Mouse (Mus musculus) intestine, embryonic 16.5 days (tissue): ENCODE data around the gene Homer3. TPM values are rescaled to one million over a fixed set of nuclear protein-coding genes. Genes with fewer than 3 reads are reported as not detected.

Source experiments
- ATAC-seq: fragments of 200-750 bp; cut with Nextera tagmentation; 2 replicates; pipeline ENCODE4 v1.8.0; 2017; ENCODE audit warnings: moderate TSS enrichment, moderate library complexity
- H3K27ac ChIP-seq: fragments of 300-500 bp; sonication (generic); 2 replicates; pipeline ENCODE4 v1.5.1; 2014; ENCODE audit warnings: mild to moderate bottlenecking, low read length
- H3K27me3 ChIP-seq: fragments of 300-500 bp; sonication (generic); replicated peaks from 2 replicates; pipeline ENCODE4 v1.6.1; 2014; ENCODE audit warnings: low read length, control low read depth, mixed read lengths; ENCODE audit not compliant: control insufficient read depth, insufficient read depth
- H3K36me3 ChIP-seq: fragments of 300-500 bp; sonication (generic); 2 replicates; pipeline ENCODE4 v1.6.1; 2014; ENCODE audit warnings: low read length, control low read depth; ENCODE audit not compliant: control insufficient read depth, insufficient read depth
- H3K4me1 ChIP-seq: fragments of 300-500 bp; sonication (generic); 2 replicates; pipeline ENCODE4 v1.6.1; 2014; ENCODE audit warnings: low read length, control low read depth, mixed read lengths; ENCODE audit not compliant: control insufficient read depth, insufficient read depth
- H3K4me2 ChIP-seq: fragments of 300-500 bp; sonication (generic); 2 replicates; pipeline ENCODE4 v1.6.1; 2014; ENCODE audit warnings: low read depth, low read length, control low read depth
- H3K4me3 ChIP-seq: fragments of 300-500 bp; sonication (generic); 2 replicates; pipeline ENCODE4 v1.5.1; 2014; ENCODE audit warnings: mild to moderate bottlenecking, low read length
- H3K9ac ChIP-seq: fragments of 300-500 bp; sonication (generic); 2 replicates; pipeline ENCODE4 v1.6.1; 2014; ENCODE audit warnings: low read depth, low read length
- H3K9me3 ChIP-seq: fragments of 300-500 bp; sonication (generic); 2 replicates; pipeline ENCODE4 v1.6.1; 2016; ENCODE audit warnings: low read length, control low read depth; ENCODE audit not compliant: control insufficient read depth
- WGBS: fragments of 180-500 bp; shearing (Covaris S2); extraction: QIAGEN DNeasy Blood & Tissue Kit; methylation state at CpG from one replicate; pipeline ENCODE4 v1.1.7; 2014; 5-methylcytosine and 5-hydroxymethylcytosine counted together
- polyA plus RNA-seq: library from polyadenylated mRNA; unstranded; fragments of >200 nt; fragmentation: Nextera tagmentation; extraction: Ambion mirVana; gene quantifications from 2 replicates; pipeline ENCODE4 v1.2.1, GENCODE M21; 2015

Homer3 gene
- polyA plus RNA-seq, 1 experiment from 2014 or later = 26.0 TPM

- Histone ChIP-seq H3K27me3 (no peaks in the 10 kb centered on the region), H3K4me3 (no peak within 1 kb of the TSS; the same call in none of the 2 replicates), H3K4me2 (0 out of 2 replicates have a peak within 1 kb of the TSS, but pooled peaks have one; percentile 33), H3K4me1 (peaks cover 10% of the 10 kb centered on the region; the same call in 1 of the 2 replicates), H3K9me3 (no peaks in the 10 kb centered on the region), H3K9ac (peak within 1 kb of the TSS; percentile 12; the same call in 1 of the 2 replicates), H3K27ac (no peak within 1 kb of the TSS), H3K36me3 (peaks cover 27% of the 10 kb centered on the region)
- ATAC-seq = no peak
- 34% methylated on average over 14 of the region's 14 CpGs for WGBS
These were observed 46.7 kb downstream of the Homer3 start, which contains the start of gene Gdf1 for GRCm38 (mm10) chr8:70329124-70329834. Gene Gdf1 (plus strand): TSS chr8:70329817.

- WGBS = 21% methylated on average over 45 of the region's 45 CpGs
- H3K4me3 ChIP-seq = no peak overlapping the region; the same call in none of the 2 replicates
- ATAC-seq = peak; percentile 16
- H3K4me2 ChIP-seq = 0 out of 2 replicates have a peak overlapping the region, but pooled peaks have one; percentile 33
- H3K27me3 ChIP-seq = no peaks in the 10 kb centered on the region
- peak overlapping the region; percentile 12; the same call in 1 of the 2 replicates for H3K9ac ChIP-seq
- H3K36me3 ChIP-seq = peaks cover 34% of the 10 kb centered on the region
- peaks cover 10% of the 10 kb centered on the region; the same call in 1 of the 2 replicates for H3K4me1 ChIP-seq
- no peaks in the 10 kb centered on the region for H3K9me3 ChIP-seq
- no peak overlapping the region for H3K27ac ChIP-seq
These were observed 47.5 kb downstream of the Homer3 start for GRCm38 (mm10) chr8:70329835-70330740.

- Histone ChIP-seq H3K4me3 (no peak overlapping the region; the same call in 1 of the 2 replicates), H3K36me3 (peaks cover 42% of the 10 kb centered on the region), H3K4me1 (peaks cover 10% of the 10 kb centered on the region; the same call in 1 of the 2 replicates), H3K27ac (no peak overlapping the region), H3K4me2 (0 out of 2 replicates have a peak overlapping the region, but pooled peaks have one; percentile 33), H3K27me3 (no peaks in the 10 kb centered on the region), H3K9me3 (no peaks in the 10 kb centered on the region), H3K9ac (no peak overlapping the region)
- WGBS = 46% methylated on average over 53 of the region's 53 CpGs
- peak; percentile 64 for ATAC-seq
These were observed 48.2 kb downstream of the Homer3 start for GRCm38 (mm10) chr8:70330741-70331364.

GRCm38 (mm10) chr8:70331526-70331925, 48.9 kb downstream of the Homer3 start:
- Histone ChIP-seq H3K4me3 (no peak overlapping the region), H3K27ac (no peak overlapping the region), H3K27me3 (no peaks in the 10 kb centered on the region), H3K4me1 (peaks cover 10% of the 10 kb centered on the region; the same call in 1 of the 2 replicates), H3K4me2 (no peak overlapping the region), H3K9ac (no peak overlapping the region), H3K36me3 (peaks cover 48% of the 10 kb centered on the region), H3K9me3 (no peaks in the 10 kb centered on the region)
- ATAC-seq = no peak
- WGBS = 82% methylated on average over 19 of the region's 19 CpGs

- Histone ChIP-seq H3K4me1 (peaks cover 10% of the 10 kb centered on the region; the same call in 1 of the 2 replicates), H3K27me3 (no peaks in the 10 kb centered on the region), H3K4me2 (no peak overlapping the region), H3K36me3 (peaks cover 53% of the 10 kb centered on the region), H3K27ac (no peak overlapping the region), H3K4me3 (no peak overlapping the region), H3K9me3 (no peaks in the 10 kb centered on the region), H3K9ac (no peak overlapping the region)
- peak; percentile 75 for ATAC-seq
- 32% methylated on average over 41 of the region's 41 CpGs for WGBS
These were observed 49.6 kb downstream of the Homer3 start for GRCm38 (mm10) chr8:70332070-70332877.

GRCm38 (mm10) chr8:70332878-70333202, 50.2 kb downstream of the Homer3 start:
- ATAC-seq = no peak
- Histone ChIP-seq H3K4me1 (peaks cover 10% of the 10 kb centered on the region; the same call in 1 of the 2 replicates), H3K27ac (no peak overlapping the region), H3K9me3 (no peaks in the 10 kb centered on the region), H3K4me3 (no peak overlapping the region), H3K9ac (no peak overlapping the region), H3K4me2 (no peak overlapping the region), H3K36me3 (peaks cover 55% of the 10 kb centered on the region), H3K27me3 (no peaks in the 10 kb centered on the region)
- 93% methylated on average over 6 of the region's 6 CpGs for WGBS

GRCm38 (mm10) chr8:70338931-70339330, 56.3 kb downstream of the Homer3 start:
- no peak for ATAC-seq
- no peak overlapping the region for H3K9ac ChIP-seq
- H3K4me3 ChIP-seq = no peak overlapping the region
- peaks cover 65% of the 10 kb centered on the region for H3K36me3 ChIP-seq
- no peaks in the 10 kb centered on the region for H3K4me1 ChIP-seq
- no peak overlapping the region for H3K4me2 ChIP-seq
- no peaks in the 10 kb centered on the region for H3K27me3 ChIP-seq
- H3K27ac ChIP-seq = no peak overlapping the region
- 92% methylated on average over 7 of the region's 7 CpGs for WGBS
- no peaks in the 10 kb centered on the region for H3K9me3 ChIP-seq

- no peaks in the 10 kb centered on the region for H3K27me3 ChIP-seq
- H3K27ac ChIP-seq = no peak overlapping the region
- 95% methylated on average over 7 of the region's 7 CpGs for WGBS
- H3K4me2 ChIP-seq = no peak overlapping the region
- H3K9ac ChIP-seq = no peak overlapping the region
- H3K4me3 ChIP-seq = no peak overlapping the region
- no peaks in the 10 kb centered on the region for H3K9me3 ChIP-seq
- H3K36me3 ChIP-seq = peaks cover 49% of the 10 kb centered on the region
- no peak for ATAC-seq
- no peaks in the 10 kb centered on the region for H3K4me1 ChIP-seq
These were observed 58.0 kb downstream of the Homer3 start for GRCm38 (mm10) chr8:70340659-70341058.
